Comparison of ENCODE assay signal across 9 mouse cellular contexts in the genomic region with DNA sequence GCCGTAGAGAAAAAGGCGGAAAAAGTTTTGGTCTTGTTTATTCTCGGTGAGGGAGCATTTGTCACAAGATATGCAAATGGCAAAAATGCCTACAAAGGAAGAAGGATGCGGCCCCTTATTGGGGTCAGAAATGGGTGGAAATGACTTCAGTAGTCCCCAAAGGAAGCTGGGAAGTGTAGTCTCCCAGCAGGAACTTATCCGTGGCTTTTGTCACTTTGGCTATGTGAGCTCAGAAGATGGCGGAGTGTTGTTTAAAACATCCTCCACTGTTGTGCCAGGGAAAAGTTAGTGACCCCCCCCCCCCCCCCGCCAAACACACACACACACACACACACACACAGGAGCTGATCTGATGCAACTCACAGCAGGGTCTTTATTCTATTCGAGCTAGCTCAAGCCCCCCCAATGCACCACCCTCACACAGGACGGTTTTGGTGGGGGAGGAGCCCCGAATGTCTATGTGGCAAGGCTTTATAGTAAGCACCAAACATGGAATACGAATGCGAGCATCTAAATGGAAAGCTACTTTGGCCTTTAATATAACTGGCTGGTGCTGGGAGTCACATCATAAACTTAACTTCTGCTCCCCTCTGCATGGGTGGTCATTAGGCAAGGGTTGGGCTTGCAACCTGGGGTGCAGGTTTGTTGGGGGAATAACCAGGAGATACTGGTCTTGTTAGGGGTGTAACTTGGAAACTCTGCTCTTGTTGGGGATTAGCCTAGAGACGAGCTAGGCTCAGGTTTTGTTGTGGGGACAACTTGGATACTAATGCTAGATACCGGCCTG. TPM values are rescaled to one million over a fixed set of nuclear protein-coding genes. Genes with fewer than 3 reads are reported as not detected.
A peak's percentile ranks its signal among the peaks of the same experiment; 100 is the strongest.
DNase-seq lines count a peak whose midpoint lies in the region; ATAC-seq and TF ChIP-seq lines count a peak whose summit lies in the region.
"Had no signal": no experiment of that assay in that cellular context is flagged by ENCODE, and none has a peak within 500 bp of the region (broad histone marks: within the 10 kb centered on the region; RNA-seq: fewer than 3 reads in every experiment).

No protein-coding gene starts in this region.

- H3K9ac ChIP-seq in intestine, embryonic 14.5 days (ENCODE audit: low read length) = peak overlapping the region; percentile 65
- H3K9ac ChIP-seq in stomach, postnatal 0 days (ENCODE audit: low read length) = peak overlapping the region; percentile 69

- WGBS in intestine, embryonic 14.5 days = 29% methylated on average over 14 of the region's 14 CpGs
- 21% methylated on average over 13 of the region's 14 CpGs for WGBS in stomach, postnatal 0 days

- H3K4me1 ChIP-seq in intestine, embryonic 14.5 days (replicated peaks; ENCODE audit: control insufficient read depth, insufficient read depth, low read length) = peaks cover 11% of the 10 kb centered on the region
- peaks cover 28% of the 10 kb centered on the region for H3K4me1 ChIP-seq in megakaryocyte, embryonic 14.5 days
- H3K4me1 ChIP-seq in stomach, postnatal 0 days (replicated peaks; ENCODE audit: control insufficient read depth, insufficient read depth) = no peaks in the 10 kb centered on the region

- H3K27ac ChIP-seq in intestine, embryonic 14.5 days (ENCODE audit: low read depth) = peak overlapping the region; percentile 98
- peak overlapping the region; percentile 91 for H3K27ac ChIP-seq in stomach, postnatal 0 days (replicated peaks)

- H3K4me2 ChIP-seq in intestine, embryonic 14.5 days (ENCODE audit: low read length) = peak overlapping the region; percentile 83
- H3K4me2 ChIP-seq in stomach, postnatal 0 days (replicated peaks; ENCODE audit: low read depth) = peak overlapping the region; percentile 57

- TF ChIP-seq EP300 in stomach, postnatal 0 days (optimal IDR thresholded peaks at IDR 0.05) = no peak

- peak; percentile 64 for DNase-seq in adrenal gland, postnatal 10 days
- no peak for DNase-seq in adrenal gland, adult 18-20 months (ENCODE audit: low spot score in 2 of 2)
- DNase-seq in cerebellum, adult 11 months = peak; percentile 60
- DNase-seq in forelimb bud, embryonic 11.5 days (ENCODE audit: low read depth, low spot score) = peak; percentile 63
- DNase-seq in intestine, embryonic 14.5 days (ENCODE audit: low spot score) = no peak
- peak; percentile 62 to 91 for DNase-seq in left cerebral cortex, postnatal 25 days (ENCODE audit: low spot score in 2 of 2)
- peak; percentile 57 for DNase-seq in stomach, postnatal 0 days (ENCODE audit: low spot score)

- no peaks in the 10 kb centered on the region for H3K27me3 ChIP-seq in intestine, embryonic 14.5 days (replicated peaks; ENCODE audit: control insufficient read depth, insufficient read depth, low read length)
- no peaks in the 10 kb centered on the region for H3K27me3 ChIP-seq in megakaryocyte, embryonic 14.5 days (replicated peaks)
- H3K27me3 ChIP-seq in stomach, postnatal 0 days (ENCODE audit: control insufficient read depth, insufficient read depth, low read length) = no peaks in the 10 kb centered on the region

- peak overlapping the region; percentile 63 for H3K4me3 ChIP-seq in intestine, embryonic 14.5 days (ENCODE audit: low read depth, low read length)
- H3K4me3 ChIP-seq in megakaryocyte, embryonic 14.5 days (replicated peaks) = peak overlapping the region; percentile 92
- H3K4me3 ChIP-seq in stomach, postnatal 0 days (ENCODE audit: low read depth, low read length) = peak overlapping the region; percentile 45

- H3K9me3 ChIP-seq in intestine, embryonic 14.5 days (ENCODE audit: control insufficient read depth, low read length) = no peaks in the 10 kb centered on the region
- no peaks in the 10 kb centered on the region for H3K9me3 ChIP-seq in megakaryocyte, embryonic 14.5 days
- no peaks in the 10 kb centered on the region for H3K9me3 ChIP-seq in stomach, postnatal 0 days (ENCODE audit: control insufficient read depth, low read length)

- TF ChIP-seq CTCF in stomach, postnatal 0 days (IDR thresholded peaks at IDR 0.05; ENCODE audit: low read depth) = no peak

- intact Hi-C loops in left cerebral cortex, postnatal 25 days (cut with DNase I) = loop anchor here (2.0 to 5.0 kb wide), 2 partner anchors 38 to 72 kb away; partner anchors contain the start of genes AI854703, Gm44965 and Repin1

- ATAC-seq in intestine, embryonic 14.5 days (replicated peaks; ENCODE audit: low FRiP score, low TSS enrichment, low read depth) = peak; percentile 79
- ATAC-seq in stomach, postnatal 0 days (ENCODE audit: low FRiP score, low TSS enrichment) = peak; percentile 82

- no peaks in the 10 kb centered on the region for H3K36me3 ChIP-seq in intestine, embryonic 14.5 days (ENCODE audit: control insufficient read depth, insufficient read depth, low read length)
- H3K36me3 ChIP-seq in megakaryocyte, embryonic 14.5 days (replicated peaks; ENCODE audit: low read length) = peaks cover 40% of the 10 kb centered on the region
- no peaks in the 10 kb centered on the region for H3K36me3 ChIP-seq in stomach, postnatal 0 days (ENCODE audit: control insufficient read depth, insufficient read depth, low read length)

RNA-seq across cellular contexts. Expression of gene Lrrc61, which starts 0.7 kb away (rescaled TPM):
- total RNA-seq in adrenal gland, postnatal 10 days (2021) = 10 to 100 TPM; 25.1 to 27.3 TPM
- total RNA-seq in adrenal gland, adult 18-20 months (2021) = 10 to 100 TPM; 26.5 to 34.3 TPM
- 6.7 and 7.7 TPM in 2 replicates for polyA plus RNA-seq in intestine, embryonic 14.5 days (2014; fragmentation: Nextera tagmentation; extraction: Ambion mirVana)
- total RNA-seq in left cerebral cortex, postnatal 25 days (2021) = 10 to 100 TPM; 31.3 to 33.3 TPM
- 9.9 and 12.4 TPM in 2 replicates for polyA plus RNA-seq in megakaryocyte, embryonic 14.5 days (2012; ENCODE audit: insufficient read depth, low replicate concordance)
- 3.9 and 5.6 TPM in 2 replicates for polyA plus RNA-seq in stomach, postnatal 0 days (2015; fragmentation: Nextera tagmentation; extraction: Ambion mirVana)

RNA-seq across cellular contexts. Expression of gene Rarres2, which starts 17.3 kb away (rescaled TPM):
- total RNA-seq in adrenal gland, postnatal 10 days (2021) = 100 to 1,000 TPM; 198 to 328 TPM
- total RNA-seq in adrenal gland, adult 18-20 months (2021) = 100 to 1,000 TPM in 1 of 2 experiments, 10 to 100 TPM in 1; 55.3 to 165 TPM
- polyA plus RNA-seq in intestine, embryonic 14.5 days (2014; fragmentation: Nextera tagmentation; extraction: Ambion mirVana) = 69.7 and 73.9 TPM in 2 replicates
- 10 to 100 TPM; 15.7 to 16.6 TPM for total RNA-seq in left cerebral cortex, postnatal 25 days (2021)
- not detected in 2 replicates for polyA plus RNA-seq in megakaryocyte, embryonic 14.5 days (2012; ENCODE audit: insufficient read depth, low replicate concordance)
- polyA plus RNA-seq in stomach, postnatal 0 days (2015; fragmentation: Nextera tagmentation; extraction: Ambion mirVana) = 273 and 283 TPM in 2 replicates

RNA-seq across cellular contexts. Expression of gene Atp6v0e2, which starts 17.9 kb away (rescaled TPM):
- 10 to 100 TPM; 35.9 to 42.8 TPM for total RNA-seq in adrenal gland, postnatal 10 days (2021)
- 10 to 100 TPM; 65.7 to 90.8 TPM for total RNA-seq in adrenal gland, adult 18-20 months (2021)
- 25.0 and 29.2 TPM in 2 replicates for polyA plus RNA-seq in intestine, embryonic 14.5 days (2014; fragmentation: Nextera tagmentation; extraction: Ambion mirVana)
- 100 to 1,000 TPM; 458 to 480 TPM for total RNA-seq in left cerebral cortex, postnatal 25 days (2021)
- 2.1 TPM in 1 of 2 replicates, not detected in the other for polyA plus RNA-seq in megakaryocyte, embryonic 14.5 days (2012; ENCODE audit: insufficient read depth, low replicate concordance)
- polyA plus RNA-seq in stomach, postnatal 0 days (2015; fragmentation: Nextera tagmentation; extraction: Ambion mirVana) = 22.1 and 23.0 TPM in 2 replicates

RNA-seq across cellular contexts. Expression of gene Gm45021, which starts 34.1 kb away (rescaled TPM):
- total RNA-seq in adrenal gland, postnatal 10 days (2021) = not detected
- total RNA-seq in adrenal gland, adult 18-20 months (2021) = not detected
- not detected in 2 replicates for polyA plus RNA-seq in intestine, embryonic 14.5 days (2014; fragmentation: Nextera tagmentation; extraction: Ambion mirVana)
- total RNA-seq in left cerebral cortex, postnatal 25 days (2021) = not detected
- not detected in 2 replicates for polyA plus RNA-seq in megakaryocyte, embryonic 14.5 days (2012; ENCODE audit: insufficient read depth, low replicate concordance)
- not detected in 2 replicates for polyA plus RNA-seq in stomach, postnatal 0 days (2015; fragmentation: Nextera tagmentation; extraction: Ambion mirVana)
- total RNA-seq: layer of hippocampus, postnatal 25 days had no signal

RNA-seq across cellular contexts. Expression of gene Repin1, which starts 38.4 kb away (rescaled TPM):
- total RNA-seq in adrenal gland, postnatal 10 days (2021) = 10 to 100 TPM; 37.6 to 42.0 TPM
- total RNA-seq in adrenal gland, adult 18-20 months (2021) = 10 to 100 TPM; 67.2 to 77.6 TPM
- polyA plus RNA-seq in intestine, embryonic 14.5 days (2014; fragmentation: Nextera tagmentation; extraction: Ambion mirVana) = 28.4 and 29.5 TPM in 2 replicates
- total RNA-seq in left cerebral cortex, postnatal 25 days (2021) = 10 to 100 TPM; 46.6 to 53.2 TPM
- 72.0 and 191 TPM in 2 replicates for polyA plus RNA-seq in megakaryocyte, embryonic 14.5 days (2012; ENCODE audit: insufficient read depth, low replicate concordance)
- polyA plus RNA-seq in stomach, postnatal 0 days (2015; fragmentation: Nextera tagmentation; extraction: Ambion mirVana) = 11.6 and 12.9 TPM in 2 replicates

Comparison
In these comparisons a context has a peak if more than half of its experiments do, and no peak if none do; other contexts are left out.
1. DNase-seq: peak in adrenal gland, postnatal 10 days (single experiment), cerebellum, adult 11 months (single experiment), forelimb bud, embryonic 11.5 days (single experiment), left cerebral cortex, postnatal 25 days (2 of 2) and stomach, postnatal 0 days (single experiment); none in adrenal gland, adult 18-20 months (0 of 2) and intestine, embryonic 14.5 days (single experiment).
2. RNA of gene Atp6v0e2, which starts 17.9 kb away (total RNA-seq): 458 to 480 TPM in left cerebral cortex, postnatal 25 days; 65.7 to 90.8 TPM in adrenal gland, adult 18-20 months and 35.9 to 42.8 TPM in adrenal gland, postnatal 10 days; every median in the first group is over 4 times any median in the second.
3. Peak in every context shown above with its lines, with median percentiles within 50 percentile points of each other: H3K4me3 ChIP-seq.